Mouse (Mus musculus) cortical plate, adult 2 months (tissue): ENCODE results near the gene Tbc1d9b.

Experiments used
- CTCF ChIP-seq: fragments of 200-500 bp; IDR thresholded peaks from 2 replicates; pipeline ENCODE4 v1.5.1; 2011; ENCODE audit warnings: mild to moderate bottlenecking, control low read depth, low read length; ENCODE audit not compliant: insufficient read depth; ENCODE audit errors: extremely low read depth
- POLR2A ChIP-seq: fragments of 200-500 bp; IDR thresholded peaks from 2 replicates; pipeline ENCODE4 v1.6.1; 2011; ENCODE audit warnings: mild to moderate bottlenecking, low read length, control low read depth; ENCODE audit not compliant: insufficient read depth; ENCODE audit errors: extremely low read depth

DNA sequence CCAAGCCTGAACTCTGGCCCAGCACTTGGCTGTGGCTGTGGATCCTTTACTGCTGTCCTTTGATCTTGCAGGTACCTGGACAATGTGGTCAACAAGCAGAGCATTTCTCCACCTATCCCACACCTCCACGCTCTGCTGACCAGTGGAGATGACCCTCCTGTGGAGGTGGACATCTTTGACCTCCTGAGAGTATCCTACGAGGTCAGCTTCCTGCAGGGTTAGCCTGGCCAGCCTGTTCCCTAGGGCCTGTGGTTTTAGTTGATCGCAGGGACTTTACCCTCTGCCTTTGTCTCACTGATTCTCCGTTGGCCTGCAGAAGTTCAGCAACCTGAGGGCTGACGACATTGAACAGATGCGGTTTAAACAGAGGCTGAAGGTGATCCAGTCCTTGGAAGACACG is 27.1 kb downstream of the Tbc1d9b start:
- no peak for TF ChIP-seq CTCF
- TF ChIP-seq POLR2A, result no peak
